Mouse (Mus musculus): Measurements from ENCODE around the gene Slc22a18.
"Not testable (repeated sequence)": the region's sequence is repeated elsewhere in the genome, so short reads cannot be mapped to it uniquely, and the experiment has no call there.

Slc22a18 gene

GRCm38 (mm10) chr7:143505823-143506222 lies 32.3 kb downstream of the Slc22a18 start:
- peak; percentile 77 to 82 for DNase-seq

DNA sequence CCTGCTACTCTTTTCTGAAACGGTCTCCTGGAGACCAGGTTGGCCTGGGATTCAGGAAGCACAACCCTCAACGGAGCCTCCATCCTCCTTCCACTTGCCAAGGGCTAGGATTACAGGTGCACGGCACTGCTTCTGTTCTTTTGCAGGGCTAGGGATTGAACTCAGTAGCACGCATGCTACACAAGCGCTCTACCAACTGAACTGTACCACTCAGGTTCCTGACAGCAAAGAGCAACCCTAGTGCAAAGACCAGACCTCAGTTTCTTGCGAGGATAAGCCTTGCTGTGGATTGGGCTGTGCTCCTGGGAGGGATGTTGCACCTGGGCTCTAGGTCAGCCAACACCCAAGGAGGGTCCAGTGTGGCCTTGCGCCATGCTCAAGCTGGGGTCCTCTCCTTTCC lies 32.7 kb downstream of the Slc22a18 start:
- no peak for DNase-seq

DNA sequence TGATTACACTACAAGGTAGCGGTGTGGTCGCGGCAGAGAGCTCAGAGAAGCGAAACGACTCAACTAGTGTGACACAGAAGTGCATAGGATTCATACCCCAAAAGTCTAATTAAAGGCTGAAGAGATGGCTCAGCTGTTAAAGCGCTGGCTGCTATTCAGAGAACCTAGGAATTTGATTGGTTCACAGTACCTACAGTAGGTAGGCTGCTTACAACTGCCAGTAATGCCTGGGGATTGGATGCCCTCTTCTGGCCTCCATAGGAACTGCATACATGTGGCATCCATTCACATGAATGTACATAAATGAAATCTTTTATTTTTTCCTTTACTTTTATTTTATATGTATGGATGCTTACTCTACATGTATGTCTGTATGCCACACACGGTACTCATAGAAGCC lies 33.1 kb downstream of the Slc22a18 start:
- peak; percentile 54 to 62 for DNase-seq

DNA sequence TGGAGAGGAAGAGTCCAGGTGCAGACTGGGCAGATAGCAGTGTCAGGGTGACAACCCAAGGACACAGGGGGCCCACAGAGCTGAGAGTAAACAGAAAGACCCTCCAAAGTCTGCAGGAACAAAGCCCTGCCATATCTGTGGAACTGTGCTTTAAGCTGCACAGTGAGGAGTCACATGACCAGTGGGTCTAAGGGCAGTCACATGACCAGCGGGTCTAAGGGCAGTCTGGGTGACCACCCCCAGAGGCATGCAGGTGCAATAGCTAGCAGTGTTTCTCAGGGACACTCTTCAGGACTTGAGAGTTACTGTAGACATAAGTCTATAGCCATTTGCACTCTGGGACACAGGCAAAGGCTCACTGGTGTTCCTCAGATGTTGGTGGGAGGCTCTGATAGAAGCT lies 36.0 kb downstream of the Slc22a18 start:
- no peak for DNase-seq

GRCm38 (mm10) chr7:143510593-143511334 lies 37.2 kb downstream of the Slc22a18 start:
- no peak for DNase-seq

GRCm38 (mm10) chr7:143511335-143511712 lies 37.8 kb downstream of the Slc22a18 start:
- DNase-seq: no peak

DNA sequence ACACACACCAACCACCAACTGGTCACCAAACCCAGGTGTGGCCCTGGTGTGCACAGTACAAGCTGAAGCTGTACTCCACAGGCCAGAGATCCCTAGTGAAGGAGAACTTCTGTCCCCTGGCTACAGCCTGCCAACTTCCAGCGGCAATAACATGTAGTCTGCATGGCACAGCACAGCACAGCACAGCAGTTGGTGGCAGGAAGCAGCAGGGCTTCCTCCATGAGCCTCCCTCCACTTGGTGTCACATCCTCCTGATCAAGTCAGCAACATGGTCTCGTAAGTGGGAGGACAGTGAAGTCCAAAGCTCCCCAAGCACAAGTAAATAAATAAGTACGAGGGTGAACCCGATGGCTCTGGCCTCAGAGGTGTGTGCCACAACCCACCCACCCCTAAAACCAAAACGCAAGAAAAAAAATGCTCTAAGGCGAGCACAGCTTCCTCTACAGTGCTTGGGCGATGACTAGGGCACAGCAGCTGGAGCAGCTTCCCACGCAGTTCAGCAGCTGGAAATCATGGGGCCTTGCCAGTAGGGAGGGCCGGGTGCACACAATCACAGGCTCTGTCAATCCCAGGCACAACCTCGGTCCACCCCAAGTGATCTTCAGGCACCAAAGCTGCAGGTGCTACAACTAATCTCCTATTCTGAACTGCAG lies 40.4 kb downstream of the Slc22a18 start:
- no peak for DNase-seq

GRCm38 (mm10) chr7:143514416-143514768 lies 40.9 kb downstream of the Slc22a18 start:
- no peak for DNase-seq

- DNase-seq: no peak
These were observed 45.8 kb downstream of the Slc22a18 start for GRCm38 (mm10) chr7:143519333-143519732.

- no peak for DNase-seq
These were observed 58.9 kb downstream of the Slc22a18 start for GRCm38 (mm10) chr7:143532410-143532809.

DNA sequence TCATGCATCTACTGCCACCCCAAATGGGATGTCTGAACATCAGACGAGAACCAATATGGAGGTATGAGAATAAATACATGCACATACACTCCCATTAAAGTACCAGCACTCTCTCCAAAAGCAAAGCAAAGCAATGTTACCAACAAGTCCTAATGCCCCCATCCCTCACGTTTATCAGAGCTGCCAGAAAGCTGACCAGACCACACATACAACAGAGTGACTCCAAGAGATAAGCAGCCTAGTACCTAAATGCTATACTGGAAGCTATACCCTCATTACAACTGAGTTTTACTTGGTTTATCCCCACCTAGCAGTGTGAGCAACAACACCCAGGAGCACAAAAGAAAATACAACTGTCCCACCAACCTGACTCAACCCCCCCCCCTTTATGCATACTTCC lies 59.7 kb downstream of the Slc22a18 start:
- DNase-seq: no peak

- DNase-seq: no peak
These were observed 62.7 kb downstream of the Slc22a18 start for GRCm38 (mm10) chr7:143536251-143536650.

GRCm38 (mm10) chr7:143538229-143538628 lies 64.7 kb downstream of the Slc22a18 start:
- not testable (repeated sequence) for DNase-seq

GRCm38 (mm10) chr7:143538671-143539070 lies 65.1 kb downstream of the Slc22a18 start:
- DNase-seq: no peak

DNA sequence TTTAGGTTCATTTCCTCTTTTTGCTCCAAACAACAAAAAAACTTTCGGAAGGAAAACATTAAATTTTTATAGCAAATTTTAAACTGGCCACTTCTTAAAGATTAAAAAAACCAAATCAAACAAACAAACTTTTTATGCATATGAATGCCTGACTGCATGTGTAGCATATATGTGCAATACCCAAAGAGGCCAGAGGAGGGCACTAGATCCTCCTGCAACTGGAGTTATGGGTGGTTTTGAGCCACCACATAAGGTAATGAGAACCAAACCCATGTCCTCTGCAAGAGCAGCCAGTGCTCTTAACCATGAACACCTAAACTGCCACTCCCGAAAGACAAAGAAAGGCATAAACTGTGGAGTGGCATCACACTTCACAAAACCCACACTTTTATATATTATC lies 70.8 kb downstream of the Slc22a18 start:
- DNase-seq: peak in 1 of 2 experiments; percentile 18

DNA sequence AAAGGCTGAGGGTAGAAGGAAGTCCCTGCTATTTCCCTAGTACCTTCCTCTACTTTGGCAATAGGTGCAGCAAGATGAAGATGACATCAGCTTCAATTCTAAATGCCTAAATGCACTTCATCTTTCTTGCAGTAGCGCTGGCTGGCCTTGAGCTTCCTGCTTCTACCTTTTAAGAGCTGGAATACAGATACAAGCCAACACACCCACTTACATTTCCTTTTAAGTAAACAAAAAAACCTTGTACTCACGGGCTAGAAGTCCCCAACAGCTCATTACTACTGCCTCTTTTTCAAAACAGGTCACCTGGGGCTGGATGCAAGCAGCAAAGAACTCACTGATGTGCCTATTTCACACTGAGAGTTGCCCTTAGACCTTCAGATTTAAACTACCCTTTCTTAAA lies 73.0 kb downstream of the Slc22a18 start:
- DNase-seq: no peak

GRCm38 (mm10) chr7:143548231-143548961 lies 74.9 kb downstream of the Slc22a18 start:
- DNase-seq: no peak

Data from lung, adult 18-20 months (tissue).